Mouse (Mus musculus) fat pad, adult 2 months (tissue): ENCODE measurements around the gene Tmem192.
"Not testable (repeated sequence)": the region's sequence is repeated elsewhere in the genome, so short reads cannot be mapped to it uniquely, and the experiment has no call there.

Experiments
- DNase-seq: peaks from one replicate; pipeline ENCODE4 v3.0.0-alpha.2; 2011; ENCODE audit warnings: low read depth, low spot score; ENCODE audit errors: extremely low read depth

Gene Tmem192

GRCm38 (mm10) chr8:64959025-64959424, 12.0 kb downstream of the Tmem192 start:
- no peak for DNase-seq

- DNase-seq, result no peak
These were observed 15.9 kb downstream of the Tmem192 start for GRCm38 (mm10) chr8:64962836-64963235.

DNA sequence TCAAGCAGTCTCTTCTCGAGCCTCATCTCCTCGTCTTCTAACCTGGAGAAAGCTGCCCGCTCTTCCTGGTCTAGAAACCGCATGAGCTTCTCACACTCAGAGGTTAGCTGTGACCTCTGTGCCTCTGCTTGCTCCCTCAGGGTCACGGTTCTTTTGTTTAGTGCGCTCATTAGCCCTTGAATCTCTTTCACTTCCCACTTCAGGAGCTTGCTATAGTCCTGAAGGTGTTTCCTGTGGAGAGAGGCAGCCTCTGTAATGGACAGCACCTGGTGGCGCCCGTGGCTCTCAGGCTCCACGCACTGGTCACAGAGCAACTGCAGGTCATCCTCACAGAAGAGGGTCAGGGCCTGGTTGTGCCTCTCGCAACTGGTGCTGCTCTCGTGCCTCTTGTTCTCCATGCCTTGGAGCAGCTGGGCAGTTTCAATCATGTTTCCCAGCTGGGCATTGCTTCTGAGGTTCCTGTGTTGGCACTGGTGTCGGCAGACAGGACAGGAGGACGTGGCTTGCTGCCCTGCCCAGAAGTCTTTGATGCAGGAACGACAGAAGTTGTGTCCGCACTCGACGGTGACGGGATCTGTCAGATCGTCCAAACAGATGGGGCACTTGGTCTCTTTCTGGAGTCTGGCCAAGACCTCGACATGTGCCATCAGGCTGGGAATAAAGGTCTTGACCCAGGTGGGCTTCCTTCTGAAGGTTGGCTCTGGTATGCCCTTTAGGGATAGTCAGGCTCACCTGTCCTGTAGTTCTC, 36.3 kb downstream of the Tmem192 start:
- DNase-seq, result no peak

- DNase-seq, result no peak
These were observed 40.7 kb downstream of the Tmem192 start, which contains the start of gene Trim75 for GRCm38 (mm10) chr8:64987731-64988130. TSS of gene Trim75 (minus strand) at chr8:64987831.

DNA sequence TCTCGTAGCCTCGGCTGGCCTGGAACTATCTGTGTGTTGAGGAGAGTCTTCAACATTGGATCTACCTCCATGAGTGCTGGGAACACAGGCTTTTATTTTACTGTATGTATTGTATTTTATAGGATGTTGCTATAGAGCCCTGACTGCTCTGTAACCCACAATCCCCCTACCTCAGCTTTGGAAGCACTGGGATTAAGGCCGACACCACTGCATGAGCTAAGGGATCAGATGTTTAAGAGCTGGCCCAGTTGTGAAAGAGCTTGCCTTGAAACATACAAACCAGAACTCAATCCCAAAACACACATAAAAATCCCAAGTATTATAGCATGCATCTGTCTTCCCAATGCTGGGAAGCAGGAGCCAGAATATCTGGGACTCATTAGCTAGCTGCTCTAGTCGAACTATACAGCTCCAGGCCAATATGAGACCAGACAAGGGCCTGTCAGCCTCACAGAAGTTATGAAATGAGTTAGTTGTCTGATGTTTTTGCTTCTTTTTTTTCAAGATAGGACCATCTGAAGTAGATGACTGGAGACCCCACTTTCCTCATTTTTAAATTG, 51.9 kb downstream of the Tmem192 start:
- no peak for DNase-seq

DNA sequence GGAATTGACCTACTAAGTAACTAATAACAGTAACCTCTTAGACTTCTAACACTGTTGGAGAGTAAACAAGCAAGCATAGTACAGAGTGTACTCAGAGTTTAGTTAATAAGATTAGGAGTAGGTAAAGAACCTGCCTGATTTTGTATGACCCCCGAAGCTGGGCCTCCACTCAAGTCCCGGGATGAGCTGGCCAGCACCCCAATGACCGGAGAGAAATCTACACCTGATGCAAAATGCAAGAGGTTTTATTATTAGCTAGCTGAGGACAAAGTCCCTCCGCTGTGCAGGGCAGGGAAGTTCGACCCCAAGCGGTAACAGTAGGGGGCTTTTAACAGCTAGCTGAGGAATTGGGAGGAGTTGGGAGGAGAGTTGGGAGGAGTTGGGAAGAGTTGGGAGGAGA, 60.6 kb downstream of the Tmem192 start:
- DNase-seq, result not testable (repeated sequence)

DNA sequence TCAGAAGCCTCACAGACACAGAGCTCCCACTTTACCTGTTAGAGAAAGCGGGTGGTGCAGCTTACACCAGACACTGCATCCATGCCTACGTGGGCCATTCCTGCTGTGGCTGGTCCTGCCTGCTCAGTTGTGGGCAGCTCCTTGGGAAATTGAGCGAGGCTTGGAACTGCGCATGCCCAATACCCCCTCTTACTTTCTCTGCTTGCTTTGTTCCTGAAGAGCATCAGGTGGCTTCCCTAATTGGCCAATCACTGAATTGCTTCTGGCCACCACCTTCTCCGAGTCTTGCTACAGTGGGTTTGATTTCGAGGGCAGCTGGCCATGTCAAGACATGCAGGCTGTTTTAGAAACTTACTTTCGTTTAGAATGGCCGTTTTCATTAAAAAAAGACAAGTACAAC, 71.4 kb downstream of the Tmem192 start, which contains the start of the genes Trim61 and Trim60:
TSS of gene Trim61 (minus strand) at position 101 of the 400 bp plus-strand sequence.
TSS of gene Trim60 (minus strand) at position 162 of the 400 bp plus-strand sequence.
- DNase-seq, result no peak
